Mouse (Mus musculus) midbrain, embryonic 11.5 days (tissue): Measurements from ENCODE around the gene Dmwd. TPM values are rescaled to one million over a fixed set of nuclear protein-coding genes. Genes with fewer than 3 reads are reported as not detected.

Experiments
- ATAC-seq: fragments of 200-750 bp; cut with Nextera tagmentation; 2 replicates; pipeline ENCODE4 v1.8.0; 2017; ENCODE audit warnings: moderate TSS enrichment, moderate library complexity; ENCODE audit not compliant: low FRiP score
- DNase-seq: peaks from one replicate; pipeline ENCODE4 v3.0.0; 2015; ENCODE audit warnings: low spot score; ENCODE audit errors: missing footprints
- H3K27ac ChIP-seq: fragments of 300-500 bp; sonication (generic); 2 replicates; pipeline ENCODE4 v1.5.1; 2014; ENCODE audit warnings: low read depth, low read length
- H3K27me3 ChIP-seq: fragments of 300-500 bp; sonication (generic); 2 replicates; pipeline ENCODE4 v1.6.1; 2014; ENCODE audit warnings: mild to moderate bottlenecking, low read length, moderate library complexity, mixed read lengths; ENCODE audit not compliant: control insufficient read depth, insufficient read depth
- H3K36me3 ChIP-seq: fragments of 300-500 bp; sonication (generic); 2 replicates; pipeline ENCODE4 v1.6.1; 2014; ENCODE audit warnings: mild to moderate bottlenecking, low read length, moderate library complexity, mixed read lengths; ENCODE audit not compliant: control insufficient read depth, insufficient read depth
- H3K4me1 ChIP-seq: fragments of 300-500 bp; sonication (generic); 2 replicates; pipeline ENCODE4 v1.6.1; 2014; ENCODE audit warnings: low read length; ENCODE audit not compliant: control insufficient read depth, insufficient read depth
- H3K4me2 ChIP-seq: fragments of 300-500 bp; sonication (generic); 2 replicates; pipeline ENCODE4 v1.6.1; 2014; ENCODE audit warnings: mild to moderate bottlenecking, moderate library complexity
- H3K4me3 ChIP-seq: fragments of 300-500 bp; sonication (generic); 2 replicates; pipeline ENCODE4 v1.5.1; 2014; ENCODE audit warnings: low read depth, low read length
- H3K9ac ChIP-seq: fragments of 300-500 bp; sonication (generic); 2 replicates; pipeline ENCODE4 v1.6.1; 2014; ENCODE audit warnings: low read length
- H3K9me3 ChIP-seq: fragments of 300-500 bp; sonication (generic); 2 replicates; pipeline ENCODE4 v1.6.1; 2016; ENCODE audit warnings: low read length; ENCODE audit not compliant: control insufficient read depth
- WGBS: fragments of 180-500 bp; shearing (Covaris S2); extraction: QIAGEN DNeasy Blood & Tissue Kit; methylation state at CpG from one replicate; pipeline ENCODE4 v1.1.7; 2014; 5-methylcytosine and 5-hydroxymethylcytosine counted together
- polyA plus RNA-seq: library from polyadenylated mRNA; unstranded; fragments of >200 nt; fragmentation: Nextera tagmentation; extraction: Ambion mirVana; gene quantifications from 2 replicates; pipeline ENCODE4 v1.2.1, GENCODE M21; 2014

Gene Dmwd
- polyA plus RNA-seq, 1 experiment from 2014 or later: 16.9 TPM

DNA sequence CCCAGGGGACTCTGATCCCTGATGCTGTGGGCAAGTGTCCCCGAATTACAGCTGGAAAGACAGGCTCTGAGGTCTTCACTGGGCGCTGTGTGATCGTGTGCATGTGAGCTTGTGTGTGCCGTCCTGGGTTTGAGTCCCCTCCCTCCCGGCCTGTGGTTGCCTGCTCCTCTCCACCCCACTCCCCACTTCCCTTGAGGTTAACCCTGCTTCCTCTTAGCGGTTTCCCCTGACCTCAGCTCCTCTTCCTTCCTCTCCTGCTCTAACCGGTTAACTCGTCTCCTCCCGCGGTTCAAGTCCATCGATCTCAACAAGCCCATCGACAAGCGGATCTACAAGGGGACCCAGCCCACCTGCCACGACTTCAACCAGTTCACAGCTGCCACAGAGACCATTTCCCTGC is 1.7 kb downstream of the Dmwd start:
- 87% methylated on average over 14 of the region's 14 CpGs for WGBS
- peak overlapping the region; percentile 96 for H3K9ac ChIP-seq
- H3K36me3 ChIP-seq: peaks cover 33% of the 10 kb centered on the region
- DNase-seq (no peak), ATAC-seq (no peak)
- no peak overlapping the region for H3K27ac ChIP-seq
- no peaks in the 10 kb centered on the region for H3K9me3 ChIP-seq
- H3K4me2 ChIP-seq: peak overlapping the region; percentile 62
- H3K4me1 ChIP-seq: peaks cover 13% of the 10 kb centered on the region
- no peak overlapping the region; the same call in 1 of the 2 replicates for H3K4me3 ChIP-seq
- H3K27me3 ChIP-seq: no peaks in the 10 kb centered on the region

DNA sequence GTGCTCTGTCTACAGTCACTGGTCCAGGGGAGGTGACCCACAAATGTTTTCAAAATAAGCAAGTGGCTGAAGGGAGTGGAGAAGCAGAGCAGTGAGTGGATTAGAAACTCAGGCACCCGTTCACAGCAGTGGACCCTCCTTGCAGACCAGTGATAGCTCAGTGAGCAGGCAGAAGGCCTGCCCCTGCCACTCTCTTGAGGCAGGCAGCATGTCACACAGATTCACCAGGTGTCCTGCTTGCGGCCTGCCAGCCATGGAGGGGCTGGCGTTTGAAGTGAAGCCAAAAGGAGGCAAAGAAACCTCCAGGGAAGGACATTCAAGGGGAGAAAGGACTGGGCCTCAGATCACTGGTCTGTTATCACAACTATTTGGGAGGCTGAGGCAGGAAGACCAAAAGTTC is 2.7 kb downstream of the Dmwd start:
- no peak for DNase-seq
- WGBS: 93% methylated on average over 3 of the region's 3 CpGs
- H3K9ac ChIP-seq: no peak overlapping the region
- no peaks in the 10 kb centered on the region for H3K27me3 ChIP-seq
- no peak overlapping the region for H3K4me2 ChIP-seq
- peaks cover 33% of the 10 kb centered on the region for H3K36me3 ChIP-seq
- ATAC-seq: no peak
- no peaks in the 10 kb centered on the region for H3K9me3 ChIP-seq
- peaks cover 13% of the 10 kb centered on the region for H3K4me1 ChIP-seq
- H3K27ac ChIP-seq: no peak overlapping the region
- H3K4me3 ChIP-seq: no peak overlapping the region

DNA sequence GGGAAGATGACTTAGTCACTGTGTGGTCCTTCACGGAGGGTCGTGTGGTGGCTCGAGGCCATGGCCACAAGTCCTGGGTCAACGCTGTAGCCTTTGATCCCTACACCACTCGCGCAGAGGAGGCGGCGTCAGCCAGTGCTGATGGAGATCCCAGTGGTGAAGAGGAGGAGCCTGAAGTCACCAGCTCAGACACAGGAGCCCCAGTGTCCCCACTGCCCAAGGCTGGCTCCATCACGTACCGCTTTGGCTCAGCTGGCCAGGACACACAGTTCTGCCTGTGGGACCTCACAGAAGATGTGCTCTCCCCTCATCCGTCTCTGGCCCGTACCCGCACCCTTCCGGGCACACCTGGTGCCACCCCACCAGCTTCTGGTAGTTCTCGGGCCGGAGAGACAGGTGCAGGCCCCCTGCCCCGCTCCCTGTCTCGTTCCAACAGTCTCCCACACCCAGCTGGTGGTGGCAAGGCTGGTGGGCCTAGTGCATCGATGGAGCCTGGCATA is 4.5 kb downstream of the Dmwd start:
- WGBS: 91% methylated on average over 19 of the region's 19 CpGs
- Histone ChIP-seq H3K4me2 (no peak overlapping the region), H3K4me3 (no peak overlapping the region), H3K36me3 (peaks cover 33% of the 10 kb centered on the region), H3K9me3 (no peaks in the 10 kb centered on the region), H3K27me3 (no peaks in the 10 kb centered on the region), H3K4me1 (peaks cover 17% of the 10 kb centered on the region), H3K9ac (no peak overlapping the region), H3K27ac (no peak overlapping the region)
- DNase-seq: no peak
- ATAC-seq: no peak

DNA sequence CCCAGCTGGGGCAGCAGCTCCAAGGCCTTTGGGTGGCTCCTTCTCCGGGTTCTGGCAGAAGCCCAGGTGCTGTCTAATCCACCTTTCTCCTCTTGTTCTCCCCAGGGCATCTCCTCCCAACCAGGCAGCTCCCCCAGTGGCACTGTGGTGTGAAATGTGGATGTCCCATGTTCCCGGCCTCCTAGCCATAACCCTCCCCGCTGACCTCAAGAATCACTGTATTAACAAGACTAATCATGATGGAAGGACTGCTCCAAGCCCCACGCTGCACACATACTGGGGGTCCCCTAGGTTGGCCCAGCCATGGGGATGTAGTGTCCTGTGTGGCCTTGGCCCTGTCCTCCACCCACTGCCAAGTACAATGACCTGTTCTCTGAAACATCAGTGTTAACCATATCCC is 6.1 kb downstream of the Dmwd start:
- H3K4me3 ChIP-seq: no peak overlapping the region
- no peak for DNase-seq

DNA sequence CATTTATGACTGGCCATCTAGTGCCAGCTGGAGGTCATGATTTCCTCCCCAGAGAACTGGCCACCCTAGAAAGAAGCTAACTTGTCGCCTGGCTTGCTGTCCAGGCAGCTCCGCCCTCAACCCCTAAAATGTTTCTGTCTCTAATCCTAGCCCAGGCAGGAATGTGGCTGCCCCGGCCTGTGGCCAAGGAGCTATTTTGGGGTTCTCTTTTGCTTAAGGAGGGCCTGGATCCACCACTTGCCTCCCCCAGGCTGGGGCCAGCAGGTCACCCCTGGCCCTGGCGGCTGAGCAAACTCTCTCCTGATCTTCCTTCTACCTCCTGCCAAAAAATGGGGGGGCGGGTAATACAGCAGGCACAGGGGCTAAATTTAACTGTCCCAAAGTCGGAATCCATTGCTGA is 7.1 kb downstream of the Dmwd start:
- Histone ChIP-seq H3K4me1 (peaks cover 9% of the 10 kb centered on the region), H3K36me3 (peaks cover 32% of the 10 kb centered on the region), H3K27me3 (no peaks in the 10 kb centered on the region), H3K4me3 (no peak overlapping the region), H3K4me2 (no peak overlapping the region), H3K27ac (no peak overlapping the region), H3K9me3 (no peaks in the 10 kb centered on the region), H3K9ac (no peak overlapping the region)
- DNase-seq: no peak
- no peak for ATAC-seq
- WGBS: 56% methylated on average over 6 of the region's 6 CpGs

More for the DNA sequence above, 6.1 kb downstream of the Dmwd start:
- H3K36me3 ChIP-seq: peaks cover 33% of the 10 kb centered on the region
- no peak for ATAC-seq
- H3K9ac ChIP-seq: 0 out of 2 replicates have a peak overlapping the region, but pooled peaks have one; percentile 6
- H3K9me3 ChIP-seq: no peaks in the 10 kb centered on the region
- H3K4me1 ChIP-seq: peaks cover 15% of the 10 kb centered on the region
- WGBS: 92% methylated on average over 4 of the region's 4 CpGs
- H3K27me3 ChIP-seq: no peaks in the 10 kb centered on the region
- no peak overlapping the region for H3K4me2 ChIP-seq
- no peak overlapping the region for H3K27ac ChIP-seq

DNA sequence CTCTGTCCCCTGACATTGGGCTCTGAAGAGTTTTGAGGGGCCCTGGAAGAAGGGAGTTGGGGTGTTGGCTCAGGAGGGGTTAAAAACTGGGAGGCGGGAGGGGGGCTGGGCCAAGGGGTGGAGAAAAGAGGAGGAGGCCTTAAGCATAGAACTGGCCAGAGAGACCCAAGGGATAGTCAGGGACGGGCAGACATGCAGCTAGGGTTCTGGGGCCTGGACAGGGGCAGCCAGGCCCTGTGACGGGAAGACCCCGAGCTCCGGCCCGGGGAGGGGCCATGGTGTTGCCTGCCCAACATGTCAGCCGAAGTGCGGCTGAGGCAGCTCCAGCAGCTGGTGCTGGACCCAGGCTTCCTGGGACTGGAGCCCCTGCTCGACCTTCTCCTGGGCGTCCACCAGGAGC is 7.7 kb downstream of the Dmwd start, which contains the start of gene Dmpk:
Gene Dmpk (plus strand): TSS at position 149 of the 400 bp plus-strand sequence.
- peak; percentile 13; the same call in 1 of the 2 replicates for ATAC-seq

DNA sequence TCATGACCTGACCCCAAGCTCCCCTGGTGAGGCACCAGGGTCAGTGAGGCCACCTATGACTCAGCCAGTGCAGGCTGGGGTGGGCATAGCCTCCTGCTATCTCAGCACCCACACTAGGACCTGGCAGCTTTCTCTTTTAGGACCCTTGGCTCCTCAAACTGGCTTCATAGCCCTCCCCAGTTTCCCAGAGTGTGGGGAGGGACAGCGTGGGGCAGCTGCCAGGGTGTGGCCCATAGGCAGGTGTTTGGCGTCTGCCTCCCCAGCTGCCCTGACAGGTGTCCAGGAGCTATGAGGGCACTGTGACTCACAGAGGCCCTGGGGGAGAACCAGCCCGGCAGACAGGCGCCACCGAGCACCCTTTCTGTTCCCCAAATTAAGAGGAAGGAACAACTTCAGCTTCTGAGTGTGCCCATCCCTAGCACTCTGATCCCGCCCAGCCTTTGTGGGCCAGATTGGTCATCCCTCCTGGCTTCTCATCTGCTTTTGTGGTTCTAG is 8.3 kb downstream of the Dmwd start:
- Histone ChIP-seq H3K4me2 (no peak overlapping the region), H3K27me3 (no peaks in the 10 kb centered on the region), H3K4me3 (no peak overlapping the region), H3K4me1 (peaks cover 9% of the 10 kb centered on the region), H3K27ac (no peak overlapping the region), H3K9me3 (no peaks in the 10 kb centered on the region), H3K36me3 (peaks cover 25% of the 10 kb centered on the region), H3K9ac (no peak overlapping the region)
- WGBS: 86% methylated on average over 6 of the region's 6 CpGs
- DNase-seq (no peak), ATAC-seq (no peak)

More for the DNA sequence above, 7.7 kb downstream of the Dmwd start, which contains the start of gene Dmpk:
- no peak for DNase-seq
- no peaks in the 10 kb centered on the region for H3K27me3 ChIP-seq
- H3K4me1 ChIP-seq: peaks cover 9% of the 10 kb centered on the region
- peaks cover 28% of the 10 kb centered on the region for H3K36me3 ChIP-seq
- no peak within 1 kb of the TSS for H3K4me3 ChIP-seq
- no peak within 1 kb of the TSS for H3K9ac ChIP-seq
- 43% methylated on average over 10 of the region's 10 CpGs for WGBS
- no peaks in the 10 kb centered on the region for H3K9me3 ChIP-seq
- no peak within 1 kb of the TSS for H3K27ac ChIP-seq
- no peak within 1 kb of the TSS for H3K4me2 ChIP-seq

DNA sequence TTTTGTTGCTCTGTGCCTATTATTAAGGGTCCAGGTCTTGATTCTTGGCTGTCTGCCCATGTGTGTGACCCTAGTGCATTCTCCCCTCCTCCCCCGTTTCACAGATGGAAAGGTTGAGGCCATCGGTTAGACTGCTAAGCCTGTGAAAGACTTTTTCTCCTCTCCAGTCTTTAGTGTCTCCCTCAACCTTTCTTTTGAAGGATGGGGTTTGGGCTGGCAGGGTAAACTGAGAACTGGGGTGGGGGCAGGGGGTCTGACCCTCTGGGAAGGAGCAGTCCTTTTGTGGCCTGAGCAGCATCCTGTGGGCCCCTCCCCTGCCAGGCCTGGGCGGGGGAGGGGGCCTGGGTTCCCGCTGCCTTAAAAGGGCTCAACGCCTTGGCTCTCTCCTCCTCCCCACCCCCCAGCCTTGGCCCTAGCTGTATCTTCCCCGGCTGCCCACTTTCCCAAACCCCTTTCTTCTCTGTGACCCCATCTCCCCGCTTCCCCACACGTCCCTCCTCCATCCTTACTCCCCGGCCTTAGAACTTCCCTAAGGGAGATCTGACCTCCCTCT is 9.0 kb downstream of the Dmwd start:
- Histone ChIP-seq H3K4me1 (peaks cover 9% of the 10 kb centered on the region), H3K4me2 (no peak overlapping the region), H3K36me3 (peaks cover 22% of the 10 kb centered on the region), H3K9me3 (no peaks in the 10 kb centered on the region), H3K27ac (no peak overlapping the region), H3K4me3 (no peak overlapping the region), H3K9ac (no peak overlapping the region), H3K27me3 (no peaks in the 10 kb centered on the region)
- ATAC-seq (no peak), DNase-seq (no peak)
- WGBS: 28% methylated on average over 9 of the region's 9 CpGs

DNA sequence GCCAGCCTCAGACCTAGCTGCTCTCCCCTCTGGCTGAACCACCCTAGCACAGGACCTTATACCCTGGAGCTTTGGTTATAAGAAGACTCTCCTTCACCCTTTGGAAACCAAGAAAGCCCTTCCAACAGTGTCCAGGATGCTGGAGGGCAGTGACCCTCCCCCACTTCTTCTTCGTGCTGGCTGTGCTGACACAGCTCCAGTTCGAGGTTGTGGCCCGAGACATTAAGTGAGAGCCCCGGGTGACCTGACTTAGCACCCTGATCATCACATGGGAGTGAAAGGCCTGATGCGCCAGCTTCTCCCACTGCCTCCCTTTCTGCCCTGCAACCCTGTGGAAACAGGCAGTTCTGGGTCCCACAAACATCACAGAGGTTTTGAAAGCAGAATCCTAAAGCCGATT is 9.5 kb downstream of the Dmwd start:
- Histone ChIP-seq H3K9ac (no peak overlapping the region), H3K4me2 (no peak overlapping the region), H3K27me3 (peaks cover under 1% of the 10 kb centered on the region; the same call in 1 of the 2 replicates), H3K36me3 (peaks cover 18% of the 10 kb centered on the region), H3K9me3 (no peaks in the 10 kb centered on the region), H3K27ac (no peak overlapping the region), H3K4me3 (no peak overlapping the region), H3K4me1 (peaks cover 9% of the 10 kb centered on the region)
- DNase-seq (peak; percentile 88), ATAC-seq (no peak)
- 10% methylated on average over 6 of the region's 6 CpGs for WGBS
